Mouse (Mus musculus) liver, adult 2 months (tissue): ENCODE results near the gene Atp2c2.

Experiments used
- CTCF ChIP-seq: fragments of 200-500 bp; IDR thresholded peaks from 2 replicates; pipeline ENCODE4 v1.5.1; 2011; ENCODE audit warnings: low read depth, low read length, control low read depth
- POLR2A ChIP-seq: fragments of 200-500 bp; IDR thresholded peaks from 2 replicates; pipeline ENCODE4 v1.6.1; 2011; ENCODE audit warnings: low read length, control low read depth; ENCODE audit not compliant: insufficient read depth; ENCODE audit errors: extremely low read depth

GRCm38 (mm10) chr8:119744604-119745003 is 44.8 kb downstream of the Atp2c2 start:
- TF ChIP-seq POLR2A (no peak), CTCF (no peak)
